Mouse (Mus musculus): ENCODE results near the gene Arcn1. TPM values are rescaled to one million over a fixed set of nuclear protein-coding genes. Genes with fewer than 3 reads are reported as not detected.

Gene Arcn1
- polyA plus RNA-seq, 1 experiment from 2014 or later = 223 TPM

DNA sequence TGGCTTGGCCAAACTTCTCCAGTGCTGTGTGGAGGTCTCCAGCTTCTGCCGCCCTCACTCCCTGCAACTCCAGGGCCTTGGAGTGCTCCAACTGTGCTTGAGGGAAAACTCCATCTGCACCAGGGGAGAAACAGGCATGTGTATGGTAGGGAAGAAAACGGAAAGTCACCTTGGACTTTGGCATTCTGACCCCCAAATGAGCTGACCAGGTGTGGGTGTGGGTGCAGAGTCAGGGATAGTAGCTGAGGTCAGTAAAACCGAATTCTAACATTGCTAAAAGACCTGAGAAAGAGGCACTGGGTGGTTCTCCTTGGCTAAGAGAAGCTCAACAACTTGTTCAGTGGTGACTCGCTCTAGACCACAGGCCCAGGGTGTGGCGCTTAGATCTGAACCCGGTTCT is 34.0 kb upstream of the Arcn1 start:
- no peak for ATAC-seq (replicated peaks; ENCODE audit: insufficient number of reproducible peaks, low FRiP score, low TSS enrichment, low read depth)

DNA sequence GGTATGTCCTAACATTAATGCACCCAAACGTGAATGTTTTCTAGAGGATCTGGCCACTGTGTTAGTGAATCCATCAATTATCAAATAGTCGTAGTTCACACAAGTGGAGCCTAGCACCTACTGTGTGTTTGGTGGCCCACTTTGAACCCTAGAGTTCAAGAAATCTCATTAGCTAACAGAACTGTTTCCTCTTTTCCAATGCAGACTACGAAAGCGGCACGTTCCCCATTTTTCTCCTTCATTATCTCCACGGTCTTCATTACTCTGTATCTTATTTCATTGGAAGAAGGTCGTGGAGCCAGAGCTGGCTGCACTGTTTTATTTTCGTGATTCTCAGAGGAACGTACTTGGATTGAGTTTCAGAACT is 32.3 kb upstream of the Arcn1 start:
- no peak for DNase-seq (ENCODE audit: low spot score)
- H3K9ac ChIP-seq (replicated peaks; ENCODE audit: low read length) = peak overlapping the region; percentile 67
- 43% methylated on average over 9 of the region's 9 CpGs for WGBS
- no peaks in the 10 kb centered on the region for H3K9me3 ChIP-seq (replicated peaks; ENCODE audit: control insufficient read depth, low read length)
- no peak for ATAC-seq (replicated peaks; ENCODE audit: insufficient number of reproducible peaks, low FRiP score, low TSS enrichment, low read depth)
- no peaks in the 10 kb centered on the region for H3K4me1 ChIP-seq (ENCODE audit: control insufficient read depth, insufficient read depth, low read length)
- H3K27me3 ChIP-seq (ENCODE audit: control insufficient read depth, insufficient read depth, low read length) = peaks cover 3% of the 10 kb centered on the region; the same call in 1 of the 2 replicates
- H3K27ac ChIP-seq (replicated peaks; ENCODE audit: low read depth, low read length) = no peak overlapping the region; the same call in 1 of the 2 replicates
- H3K4me3 ChIP-seq (ENCODE audit: low read depth, low read length) = peak overlapping the region; percentile 42
- no peaks in the 10 kb centered on the region; the same call in 1 of the 2 replicates for H3K36me3 ChIP-seq (replicated peaks; ENCODE audit: control insufficient read depth, insufficient read depth, low read depth, low read length)
- peak overlapping the region; percentile 96 for H3K4me2 ChIP-seq (ENCODE audit: low read depth, low read length)

More for the DNA sequence above, 34.0 kb upstream of the Arcn1 start:
- Histone ChIP-seq H3K4me2 (ENCODE audit: low read depth, low read length) (no peak overlapping the region), H3K4me3 (ENCODE audit: low read depth, low read length) (no peak overlapping the region), H3K27me3 (ENCODE audit: control insufficient read depth, insufficient read depth, low read length) (peaks cover 3% of the 10 kb centered on the region; the same call in 1 of the 2 replicates), H3K36me3 (replicated peaks; ENCODE audit: control insufficient read depth, insufficient read depth, low read depth, low read length) (peaks cover 11% of the 10 kb centered on the region), H3K4me1 (ENCODE audit: control insufficient read depth, insufficient read depth, low read length) (no peaks in the 10 kb centered on the region), H3K9ac (replicated peaks; ENCODE audit: low read length) (no peak overlapping the region), H3K27ac (replicated peaks; ENCODE audit: low read depth, low read length) (no peak overlapping the region), H3K9me3 (replicated peaks; ENCODE audit: control insufficient read depth, low read length) (no peaks in the 10 kb centered on the region)
- WGBS = 80% methylated on average over 6 of the region's 6 CpGs
- no peak for DNase-seq (ENCODE audit: low spot score)

DNA sequence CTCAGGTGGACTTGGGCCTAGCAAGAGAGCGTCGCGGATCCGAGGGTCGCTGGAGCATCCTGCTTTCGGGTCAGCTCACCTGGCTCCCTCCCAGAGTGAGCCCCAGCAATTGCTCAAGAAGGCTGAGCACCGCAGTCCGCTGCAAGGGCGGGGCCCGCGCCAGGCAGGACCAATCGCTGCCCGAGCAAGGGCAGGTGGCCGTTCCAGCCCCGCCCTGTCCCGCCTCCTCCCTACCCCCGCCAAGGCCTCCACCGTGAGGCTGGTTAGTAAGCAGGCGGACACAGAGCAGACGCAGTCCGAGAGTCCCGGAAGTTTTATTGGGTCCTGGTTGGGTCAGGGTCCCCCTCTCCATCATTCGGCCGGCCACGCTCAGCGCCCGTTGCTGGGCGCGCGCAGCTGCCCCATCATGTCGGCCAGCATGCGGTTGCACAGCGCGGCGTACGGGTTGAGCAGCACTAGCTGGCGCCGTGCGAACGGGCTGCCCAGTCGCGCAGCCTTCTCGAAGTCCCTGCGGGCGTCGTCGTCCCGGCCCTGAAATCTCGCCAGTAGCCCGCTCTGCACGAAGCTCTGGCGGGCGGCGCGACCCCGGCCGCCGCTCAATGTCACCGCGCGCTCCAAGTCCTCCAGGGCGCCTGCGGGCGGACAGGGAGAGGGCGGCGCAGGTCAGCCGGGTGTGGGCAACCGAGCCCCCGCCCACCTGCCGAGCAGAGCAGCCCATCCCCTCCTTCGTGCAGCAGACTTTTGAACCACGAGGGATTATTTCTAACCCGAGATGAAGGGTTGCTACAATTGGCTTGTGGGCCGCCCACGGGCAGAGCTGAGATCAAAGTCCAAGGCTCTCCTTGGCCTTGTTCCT is 31.7 kb upstream of the Arcn1 start, which contains the start of gene Tmem25:
TSS of gene Tmem25 (minus strand) at position 206 of the 856 bp plus-strand sequence.
- H3K4me2 ChIP-seq (ENCODE audit: low read depth, low read length) = peak within 1 kb of the TSS; percentile 96
- WGBS = under 1% methylated on average over 75 of the region's 75 CpGs
- H3K9ac ChIP-seq (replicated peaks; ENCODE audit: low read length) = peak within 1 kb of the TSS; percentile 67
- H3K27me3 ChIP-seq (ENCODE audit: control insufficient read depth, insufficient read depth, low read length) = peaks cover 3% of the 10 kb centered on the region; the same call in 1 of the 2 replicates
- H3K9me3 ChIP-seq (replicated peaks; ENCODE audit: control insufficient read depth, low read length) = no peaks in the 10 kb centered on the region
- no peaks in the 10 kb centered on the region for H3K4me1 ChIP-seq (ENCODE audit: control insufficient read depth, insufficient read depth, low read length)
- H3K36me3 ChIP-seq (replicated peaks; ENCODE audit: control insufficient read depth, insufficient read depth, low read depth, low read length) = no peaks in the 10 kb centered on the region
- DNase-seq (ENCODE audit: low spot score) (peak; percentile 85), ATAC-seq (replicated peaks; ENCODE audit: insufficient number of reproducible peaks, low FRiP score, low TSS enrichment, low read depth) (peak; percentile 91)
- H3K4me3 ChIP-seq (ENCODE audit: low read depth, low read length) = peak within 1 kb of the TSS; percentile 42
- no peak within 1 kb of the TSS; the same call in 1 of the 2 replicates for H3K27ac ChIP-seq (replicated peaks; ENCODE audit: low read depth, low read length)

DNA sequence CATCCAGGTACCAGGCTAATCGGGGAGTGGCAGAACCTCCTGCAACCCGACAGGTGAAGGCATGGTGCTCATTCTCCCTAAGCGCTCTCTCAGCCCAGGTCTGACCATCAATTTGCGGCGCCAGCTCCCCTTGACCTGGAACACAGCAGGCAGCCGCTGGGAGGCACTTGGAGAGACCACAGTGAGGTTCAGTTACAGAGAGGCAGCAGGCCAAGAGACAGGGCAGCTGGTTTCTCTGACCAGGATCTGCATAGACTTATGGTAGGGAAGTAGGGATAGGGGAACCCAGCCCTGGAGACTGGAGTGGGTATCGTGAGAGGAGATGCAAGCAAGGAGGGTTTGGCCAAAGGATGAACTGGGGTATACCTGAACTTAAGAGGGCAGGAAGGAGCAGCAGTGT is 30.7 kb upstream of the Arcn1 start:
- Histone ChIP-seq H3K9me3 (replicated peaks; ENCODE audit: control insufficient read depth, low read length) (no peaks in the 10 kb centered on the region), H3K4me1 (ENCODE audit: control insufficient read depth, insufficient read depth, low read length) (no peaks in the 10 kb centered on the region), H3K27ac (replicated peaks; ENCODE audit: low read depth, low read length) (no peak overlapping the region), H3K27me3 (ENCODE audit: control insufficient read depth, insufficient read depth, low read length) (peaks cover 3% of the 10 kb centered on the region; the same call in 1 of the 2 replicates), H3K36me3 (replicated peaks; ENCODE audit: control insufficient read depth, insufficient read depth, low read depth, low read length) (no peaks in the 10 kb centered on the region), H3K4me2 (ENCODE audit: low read depth, low read length) (no peak overlapping the region), H3K4me3 (ENCODE audit: low read depth, low read length) (no peak overlapping the region; the same call in 1 of the 2 replicates), H3K9ac (replicated peaks; ENCODE audit: low read length) (no peak overlapping the region)
- 41% methylated on average over 7 of the region's 7 CpGs for WGBS
- ATAC-seq (replicated peaks; ENCODE audit: insufficient number of reproducible peaks, low FRiP score, low TSS enrichment, low read depth) (no peak), DNase-seq (ENCODE audit: low spot score) (no peak)

DNA sequence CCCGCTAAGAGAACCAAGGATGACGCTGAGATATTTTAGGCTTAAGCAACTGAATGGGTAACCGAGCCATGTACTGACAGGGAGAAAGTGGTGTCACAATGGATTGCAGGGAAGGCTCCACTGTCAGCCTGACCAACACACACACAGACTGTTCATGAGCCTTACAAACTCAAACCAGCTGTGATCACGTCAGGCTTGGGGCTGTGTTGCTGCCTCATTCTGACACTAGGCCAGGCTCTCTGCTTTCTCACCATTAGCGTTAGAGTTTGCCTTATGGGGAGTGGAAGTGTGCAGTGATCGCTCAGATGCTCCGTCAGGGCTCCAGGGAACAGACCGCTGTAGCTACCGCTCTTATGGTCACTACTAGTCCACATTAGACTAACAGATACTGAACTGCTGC is 25.2 kb upstream of the Arcn1 start:
- Histone ChIP-seq H3K27ac (replicated peaks; ENCODE audit: low read depth, low read length) (no peak overlapping the region), H3K27me3 (ENCODE audit: control insufficient read depth, insufficient read depth, low read length) (peaks cover under 1% of the 10 kb centered on the region; the same call in 1 of the 2 replicates), H3K9me3 (replicated peaks; ENCODE audit: control insufficient read depth, low read length) (no peaks in the 10 kb centered on the region), H3K36me3 (replicated peaks; ENCODE audit: control insufficient read depth, insufficient read depth, low read depth, low read length) (peaks cover 13% of the 10 kb centered on the region), H3K4me2 (ENCODE audit: low read depth, low read length) (no peak overlapping the region), H3K4me1 (ENCODE audit: control insufficient read depth, insufficient read depth, low read length) (no peaks in the 10 kb centered on the region), H3K9ac (replicated peaks; ENCODE audit: low read length) (no peak overlapping the region), H3K4me3 (ENCODE audit: low read depth, low read length) (no peak overlapping the region)
- ATAC-seq (replicated peaks; ENCODE audit: insufficient number of reproducible peaks, low FRiP score, low TSS enrichment, low read depth) = no peak
- WGBS = 73% methylated on average over 9 of the region's 9 CpGs
- DNase-seq (ENCODE audit: low spot score) = peak; percentile 47

DNA sequence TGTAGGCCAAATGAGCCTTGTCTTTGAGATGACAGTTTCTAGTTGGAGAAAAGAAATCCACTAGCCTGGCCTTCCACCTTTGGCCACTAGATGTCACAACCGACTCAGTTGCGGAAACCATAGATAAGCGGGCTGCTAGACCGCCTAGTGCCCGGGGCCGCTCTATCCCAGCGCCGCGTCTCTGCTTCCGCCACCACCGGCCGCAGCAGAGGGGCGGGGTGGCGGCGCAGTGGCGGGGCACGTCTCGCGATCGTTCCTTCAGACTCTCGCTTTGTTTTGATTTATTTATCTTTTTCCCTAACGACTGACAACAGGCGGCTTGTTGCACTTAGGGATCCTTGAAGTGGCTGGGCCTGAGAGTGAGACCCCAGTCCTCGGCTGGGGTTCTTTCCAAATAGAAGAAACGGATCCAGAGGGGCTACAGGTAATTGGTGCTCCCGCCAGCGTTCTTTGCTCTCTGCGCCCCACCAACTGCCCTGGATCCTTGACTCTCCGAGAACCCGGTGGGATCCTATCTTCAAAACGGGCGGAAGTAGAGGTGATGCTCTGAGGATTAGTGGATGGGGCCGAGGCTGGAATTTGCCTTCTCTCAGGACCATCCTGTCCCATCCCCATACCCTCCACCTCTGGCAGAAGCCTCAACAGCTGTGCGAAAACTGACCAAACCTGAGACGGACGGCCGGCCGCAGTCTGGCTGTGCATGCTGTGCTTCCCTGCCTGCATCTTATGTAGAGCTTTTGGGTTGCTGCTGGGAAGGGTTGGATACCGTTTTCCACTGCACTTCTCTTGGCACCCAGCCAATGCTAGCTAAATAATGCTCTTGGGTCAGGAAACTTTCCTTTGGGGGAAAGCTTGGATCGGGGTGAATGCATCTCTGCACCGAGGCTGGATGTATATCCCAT is 5.4 kb upstream of the Arcn1 start:
- ATAC-seq (replicated peaks; ENCODE audit: insufficient number of reproducible peaks, low FRiP score, low TSS enrichment, low read depth) = peak; percentile 99

DNA sequence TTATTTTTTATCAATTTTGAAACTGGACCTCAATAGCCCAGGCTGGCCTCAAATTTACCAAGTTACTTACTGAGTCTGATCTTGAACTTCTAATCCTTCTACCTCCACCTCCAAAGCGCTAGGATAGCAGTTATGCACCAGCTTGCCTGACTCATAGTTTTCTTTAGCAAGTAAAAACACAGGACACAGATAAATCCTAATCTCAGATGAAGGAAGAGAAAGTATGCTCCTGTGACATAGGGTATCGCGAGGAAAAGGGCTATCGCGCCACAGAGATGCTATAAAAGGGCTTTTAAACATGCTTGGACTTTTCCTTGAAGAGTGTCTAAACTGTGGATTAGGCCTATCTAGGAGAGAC is 4.7 kb upstream of the Arcn1 start:
- Histone ChIP-seq H3K27me3 (ENCODE audit: control insufficient read depth, insufficient read depth, low read length) (no peaks in the 10 kb centered on the region), H3K4me3 (ENCODE audit: low read depth, low read length) (no peak overlapping the region), H3K36me3 (replicated peaks; ENCODE audit: control insufficient read depth, insufficient read depth, low read depth, low read length) (no peaks in the 10 kb centered on the region), H3K4me1 (ENCODE audit: control insufficient read depth, insufficient read depth, low read length) (no peaks in the 10 kb centered on the region), H3K4me2 (ENCODE audit: low read depth, low read length) (no peak overlapping the region), H3K27ac (replicated peaks; ENCODE audit: low read depth, low read length) (no peak overlapping the region), H3K9ac (replicated peaks; ENCODE audit: low read length) (no peak overlapping the region), H3K9me3 (replicated peaks; ENCODE audit: control insufficient read depth, low read length) (no peaks in the 10 kb centered on the region)
- ATAC-seq (replicated peaks; ENCODE audit: insufficient number of reproducible peaks, low FRiP score, low TSS enrichment, low read depth) (no peak), DNase-seq (ENCODE audit: low spot score) (no peak)
- WGBS = 30% methylated on average over 5 of the region's 5 CpGs

More for the DNA sequence above, 5.4 kb upstream of the Arcn1 start:
- Histone ChIP-seq H3K9me3 (replicated peaks; ENCODE audit: control insufficient read depth, low read length) (no peaks in the 10 kb centered on the region), H3K4me1 (ENCODE audit: control insufficient read depth, insufficient read depth, low read length) (no peaks in the 10 kb centered on the region), H3K4me3 (ENCODE audit: low read depth, low read length) (peak overlapping the region; percentile 67), H3K9ac (replicated peaks; ENCODE audit: low read length) (peak overlapping the region; percentile 83), H3K36me3 (replicated peaks; ENCODE audit: control insufficient read depth, insufficient read depth, low read depth, low read length) (no peaks in the 10 kb centered on the region), H3K27me3 (ENCODE audit: control insufficient read depth, insufficient read depth, low read length) (no peaks in the 10 kb centered on the region), H3K4me2 (ENCODE audit: low read depth, low read length) (peak overlapping the region; percentile 74), H3K27ac (replicated peaks; ENCODE audit: low read depth, low read length) (peak overlapping the region; percentile 52)
- WGBS = under 1% methylated on average over 41 of the region's 41 CpGs
- DNase-seq (ENCODE audit: low spot score) = peak; percentile 97

All from embryonic facial prominence, embryonic 11.5 days (tissue).